Mouse (Mus musculus) thymus, postnatal 25 days (tissue): ENCODE measurements around the gene Ipmk.

Source experiments
- DNase-seq: peaks from one replicate; pipeline ENCODE4 v3.0.0; 2022

The Ipmk gene

GRCm38 (mm10) chr10:71342030-71342805 lies 5.3 kb upstream of the Ipmk start:
- peak; percentile 45 for DNase-seq

- DNase-seq: no peak
Measured at GRCm38 (mm10) chr10:71343130-71343529, 4.4 kb upstream of the Ipmk start.

GRCm38 (mm10) chr10:71343567-71344265 lies 3.8 kb upstream of the Ipmk start:
- no peak for DNase-seq

GRCm38 (mm10) chr10:71344579-71345143 lies 2.9 kb upstream of the Ipmk start, which contains the start of gene Cisd1:
TSS of gene Cisd1 (minus strand) at chr10:71344954.
- DNase-seq: peak; percentile 92

- no peak for DNase-seq
Measured at GRCm38 (mm10) chr10:71346106-71346505, 1.5 kb upstream of the Ipmk start.

GRCm38 (mm10) chr10:71346722-71347508 lies 648 bp upstream of the Ipmk start:
- DNase-seq: no peak

- no peak for DNase-seq
Measured at GRCm38 (mm10) chr10:71347964-71348636, 537 bp downstream of the Ipmk start.

GRCm38 (mm10) chr10:71348637-71349280 lies 1.2 kb downstream of the Ipmk start:
- no peak for DNase-seq

GRCm38 (mm10) chr10:71349290-71349689 lies 1.7 kb downstream of the Ipmk start:
- no peak for DNase-seq

- no peak for DNase-seq
Measured at GRCm38 (mm10) chr10:71351301-71351700, 3.7 kb downstream of the Ipmk start.

GRCm38 (mm10) chr10:71353850-71354249 lies 6.3 kb downstream of the Ipmk start:
- DNase-seq: no peak

GRCm38 (mm10) chr10:71354947-71355346 lies 7.4 kb downstream of the Ipmk start:
- no peak for DNase-seq

GRCm38 (mm10) chr10:71361044-71361443 lies 13.5 kb downstream of the Ipmk start:
- DNase-seq: no peak

GRCm38 (mm10) chr10:71361836-71362562 lies 14.4 kb downstream of the Ipmk start:
- DNase-seq: no peak

GRCm38 (mm10) chr10:71363440-71363839 lies 15.9 kb downstream of the Ipmk start:
- no peak for DNase-seq

GRCm38 (mm10) chr10:71363858-71364257 lies 16.3 kb downstream of the Ipmk start:
- DNase-seq: no peak

- no peak for DNase-seq
Measured at GRCm38 (mm10) chr10:71368128-71368940, 20.8 kb downstream of the Ipmk start.

GRCm38 (mm10) chr10:71369466-71369865 lies 21.9 kb downstream of the Ipmk start:
- no peak for DNase-seq

- DNase-seq: no peak
Measured at GRCm38 (mm10) chr10:71371881-71372280, 24.3 kb downstream of the Ipmk start.

GRCm38 (mm10) chr10:71373706-71374105 lies 26.1 kb downstream of the Ipmk start:
- DNase-seq: no peak
